Mouse (Mus musculus) hindbrain, embryonic 15.5 days (tissue): ENCODE measurements around the gene Scaf4. TPM values are rescaled to one million over a fixed set of nuclear protein-coding genes. Genes with fewer than 3 reads are reported as not detected.

Source experiments
- ATAC-seq: fragments of 200-750 bp; cut with Nextera tagmentation; 2 replicates; pipeline ENCODE4 v1.8.0; 2017; ENCODE audit warnings: low read depth, moderate number of reproducible peaks, moderate TSS enrichment; ENCODE audit not compliant: low FRiP score
- H3K27ac ChIP-seq: fragments of 300-500 bp; sonication (generic); replicated peaks from 2 replicates; pipeline ENCODE4 v1.5.1; 2015; ENCODE audit warnings: mild to moderate bottlenecking, inconsistent platforms
- H3K27me3 ChIP-seq: fragments of 300-500 bp; sonication (generic); 2 replicates; pipeline ENCODE4 v1.6.1; 2015; ENCODE audit warnings: control low read depth, inconsistent platforms
- H3K36me3 ChIP-seq: fragments of 300-500 bp; sonication (generic); 2 replicates; pipeline ENCODE4 v1.6.1; 2015; ENCODE audit warnings: control low read depth, inconsistent platforms
- H3K4me1 ChIP-seq: fragments of 300-500 bp; sonication (generic); replicated peaks from 2 replicates; pipeline ENCODE4 v1.6.1; 2015; ENCODE audit warnings: control low read depth, inconsistent platforms
- H3K4me2 ChIP-seq: fragments of 300-500 bp; sonication (generic); 2 replicates; pipeline ENCODE4 v1.6.1; 2015; ENCODE audit warnings: moderate library complexity, mild to moderate bottlenecking, inconsistent platforms
- H3K4me3 ChIP-seq: fragments of 300-500 bp; sonication (generic); 2 replicates; pipeline ENCODE4 v1.5.1; 2015; ENCODE audit warnings: mild to moderate bottlenecking, inconsistent platforms
- H3K9ac ChIP-seq: fragments of 300-500 bp; sonication (generic); 2 replicates; pipeline ENCODE4 v1.6.1; 2015; ENCODE audit warnings: inconsistent platforms
- H3K9me3 ChIP-seq: fragments of 300-500 bp; sonication (generic); 2 replicates; pipeline ENCODE4 v1.6.1; 2016; ENCODE audit warnings: control low read depth, inconsistent platforms
- WGBS: fragments of 180-500 bp; shearing (Covaris S2); methylation state at CpG from one replicate; pipeline ENCODE4 v1.1.7; 2015; 5-methylcytosine and 5-hydroxymethylcytosine counted together
- polyA plus RNA-seq: library from polyadenylated mRNA; unstranded; fragments of >200 nt; fragmentation: Nextera tagmentation; extraction: Ambion mirVana; gene quantifications from 2 replicates; pipeline ENCODE4 v1.2.1, GENCODE M21; 2015

Scaf4 gene
- polyA plus RNA-seq, 1 experiment from 2014 or later: 29.2 TPM

DNA sequence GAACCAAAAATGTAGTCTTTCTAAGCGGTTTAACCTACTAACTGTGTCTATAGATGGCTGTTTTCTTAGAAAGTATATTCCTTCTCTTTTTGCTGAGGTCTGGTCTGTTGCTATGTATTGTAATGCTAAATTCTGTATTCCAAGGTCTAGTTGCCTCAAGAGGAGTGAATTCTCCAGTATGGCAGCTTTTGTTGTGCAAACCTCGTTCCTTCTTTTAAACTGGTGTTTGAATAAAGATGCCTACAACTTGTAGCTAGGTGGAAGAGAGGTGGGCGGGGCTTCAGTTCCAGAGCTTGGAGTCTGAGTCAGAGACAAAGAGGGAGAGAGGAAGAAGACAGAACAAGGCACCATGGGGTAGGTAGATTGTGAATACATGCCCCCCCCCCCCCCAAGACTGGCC, 25.5 kb upstream of the Scaf4 start:
- H3K4me1 ChIP-seq: no peaks in the 10 kb centered on the region
- ATAC-seq: no peak
- H3K4me2 ChIP-seq: no peak overlapping the region
- no peaks in the 10 kb centered on the region for H3K9me3 ChIP-seq
- no peak overlapping the region for H3K27ac ChIP-seq
- H3K9ac ChIP-seq: no peak overlapping the region
- no peaks in the 10 kb centered on the region for H3K27me3 ChIP-seq
- 43% methylated on average over 3 of the region's 3 CpGs for WGBS
- no peaks in the 10 kb centered on the region for H3K36me3 ChIP-seq
- H3K4me3 ChIP-seq: no peak overlapping the region

DNA sequence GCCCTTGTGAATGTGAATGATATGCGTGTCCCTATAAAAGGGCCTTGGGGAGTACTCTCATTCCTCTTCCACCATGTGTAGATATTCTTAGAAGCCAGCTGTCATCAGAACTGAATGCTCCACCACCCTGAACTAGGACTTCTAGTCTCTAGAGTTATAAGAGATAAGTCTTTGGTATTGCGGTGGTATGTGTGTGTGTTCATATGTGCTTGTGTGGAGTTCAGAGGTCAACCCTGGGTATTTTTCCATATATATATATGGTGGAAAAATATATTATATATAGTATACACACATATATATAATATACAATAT, 19.6 kb upstream of the Scaf4 start:
- Histone ChIP-seq H3K9me3 (no peaks in the 10 kb centered on the region), H3K4me2 (no peak overlapping the region), H3K4me1 (peaks cover 5% of the 10 kb centered on the region), H3K36me3 (no peaks in the 10 kb centered on the region), H3K9ac (no peak overlapping the region), H3K27ac (no peak overlapping the region), H3K27me3 (no peaks in the 10 kb centered on the region), H3K4me3 (no peak overlapping the region)
- WGBS: 91% methylated on average over 2 of the region's 2 CpGs
- no peak for ATAC-seq

DNA sequence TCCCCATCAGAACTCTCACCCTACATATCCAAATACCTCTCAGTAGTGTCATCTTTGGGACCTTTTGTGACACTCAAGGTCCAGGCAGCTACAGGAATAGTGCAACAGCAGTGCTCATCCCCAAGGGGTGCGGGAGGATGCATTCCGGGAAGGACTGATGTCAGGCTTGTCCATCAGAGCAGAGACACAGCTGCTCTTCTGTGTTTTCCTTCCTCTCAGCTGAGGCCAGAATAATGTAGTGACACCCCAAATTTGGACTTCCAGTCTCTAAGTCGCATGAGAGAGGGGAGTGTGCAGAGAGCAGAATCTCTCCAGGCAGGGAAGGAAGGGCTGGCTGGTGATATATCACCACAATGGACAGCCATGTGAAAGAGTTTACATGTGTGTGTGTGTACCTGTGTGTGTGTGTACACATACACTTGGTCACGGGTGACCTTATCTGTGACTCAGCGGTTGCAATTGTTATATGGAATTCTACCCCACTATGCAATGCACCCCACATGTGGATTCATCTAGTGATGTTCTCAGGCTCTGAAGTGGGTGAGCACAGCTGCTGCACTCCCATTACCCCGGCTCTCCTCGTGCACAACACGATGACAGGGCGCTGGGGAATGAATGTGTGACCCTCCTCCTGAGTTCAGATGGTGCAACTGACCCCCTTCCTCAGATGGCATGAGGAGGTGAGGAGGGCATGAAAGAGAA, 19.1 kb upstream of the Scaf4 start:
- Histone ChIP-seq H3K27ac (no peak overlapping the region), H3K36me3 (no peaks in the 10 kb centered on the region), H3K4me3 (no peak overlapping the region), H3K4me2 (no peak overlapping the region), H3K9ac (no peak overlapping the region), H3K4me1 (peaks cover 10% of the 10 kb centered on the region), H3K27me3 (no peaks in the 10 kb centered on the region), H3K9me3 (no peaks in the 10 kb centered on the region)
- WGBS: 81% methylated on average over 9 of the region's 9 CpGs
- ATAC-seq: no peak

DNA sequence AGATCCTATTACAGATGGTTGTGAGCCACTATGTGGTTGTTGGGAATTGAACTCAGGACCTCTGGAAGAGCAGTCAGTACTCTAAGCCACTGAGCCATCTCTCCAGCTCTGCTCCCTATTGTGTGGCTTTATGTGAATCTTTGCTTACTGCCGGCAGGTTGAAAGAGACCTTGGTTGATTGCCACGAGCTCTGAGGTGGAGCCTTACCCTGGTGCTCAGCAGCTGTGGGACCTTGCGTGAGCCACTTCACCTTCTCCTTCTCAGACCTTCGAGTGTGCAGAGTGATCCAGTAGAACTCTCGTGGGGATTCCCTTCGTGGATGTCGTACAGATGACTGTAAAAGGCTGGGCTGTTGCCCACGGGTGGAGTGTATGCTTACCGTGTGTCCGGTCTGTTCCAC, 17.4 kb upstream of the Scaf4 start:
- Histone ChIP-seq H3K27me3 (no peaks in the 10 kb centered on the region), H3K9ac (no peak overlapping the region), H3K4me3 (no peak overlapping the region), H3K36me3 (no peaks in the 10 kb centered on the region), H3K4me1 (peaks cover 16% of the 10 kb centered on the region), H3K9me3 (no peaks in the 10 kb centered on the region), H3K27ac (no peak overlapping the region), H3K4me2 (no peak overlapping the region)
- ATAC-seq: no peak
- 81% methylated on average over 10 of the region's 10 CpGs for WGBS

DNA sequence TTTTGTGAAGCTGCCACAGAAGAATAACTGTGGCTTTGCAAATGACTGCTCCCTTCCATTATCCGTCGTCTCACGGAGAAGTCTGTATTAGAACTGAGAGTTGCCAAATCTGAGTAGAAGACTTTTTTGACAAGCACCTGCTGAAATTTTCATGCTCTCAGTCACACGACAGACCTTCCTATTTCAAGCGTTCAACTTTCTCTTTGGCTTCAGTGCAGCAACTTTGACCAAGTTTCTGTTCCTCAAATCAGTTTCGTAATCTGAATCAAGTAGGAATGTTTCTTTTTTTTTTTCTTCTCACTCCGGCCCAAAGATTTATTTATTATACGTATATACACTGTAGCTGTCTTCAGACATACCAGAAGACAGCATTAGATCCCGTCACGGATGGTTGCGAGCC, 16.6 kb upstream of the Scaf4 start:
- Histone ChIP-seq H3K27ac (no peak overlapping the region), H3K36me3 (no peaks in the 10 kb centered on the region), H3K9me3 (no peaks in the 10 kb centered on the region), H3K4me1 (peaks cover 16% of the 10 kb centered on the region), H3K9ac (no peak overlapping the region), H3K4me2 (no peak overlapping the region), H3K27me3 (no peaks in the 10 kb centered on the region), H3K4me3 (no peak overlapping the region)
- ATAC-seq: no peak
- 92% methylated on average over 11 of the region's 11 CpGs for WGBS

DNA sequence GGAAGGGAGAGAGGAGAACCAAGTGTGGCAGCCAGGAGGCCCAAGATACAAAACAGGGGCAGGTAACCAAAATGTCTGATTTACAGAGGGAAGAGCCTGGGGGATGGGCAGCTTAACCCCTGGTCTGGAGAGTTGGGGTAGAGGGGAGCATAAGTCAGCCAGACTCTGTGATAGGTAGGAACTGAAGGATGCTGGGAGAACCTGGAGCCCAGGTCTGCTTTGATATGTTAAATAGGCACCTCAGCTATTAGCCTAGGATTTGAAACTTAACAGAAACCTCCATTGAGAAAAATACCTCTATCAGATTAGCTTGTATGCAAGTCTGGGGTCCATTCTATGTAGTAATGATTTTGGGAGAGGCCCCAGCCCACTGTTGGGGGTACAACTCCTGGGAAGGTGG, 15.3 kb upstream of the Scaf4 start:
- H3K27me3 ChIP-seq: no peaks in the 10 kb centered on the region
- no peak; the same call in 1 of the 2 replicates for ATAC-seq
- no peak overlapping the region for H3K4me2 ChIP-seq
- H3K9ac ChIP-seq: no peak overlapping the region
- peaks cover 16% of the 10 kb centered on the region for H3K4me1 ChIP-seq
- no peak overlapping the region for H3K4me3 ChIP-seq
- no peaks in the 10 kb centered on the region for H3K36me3 ChIP-seq
- no peaks in the 10 kb centered on the region for H3K9me3 ChIP-seq
- no peak overlapping the region for H3K27ac ChIP-seq

DNA sequence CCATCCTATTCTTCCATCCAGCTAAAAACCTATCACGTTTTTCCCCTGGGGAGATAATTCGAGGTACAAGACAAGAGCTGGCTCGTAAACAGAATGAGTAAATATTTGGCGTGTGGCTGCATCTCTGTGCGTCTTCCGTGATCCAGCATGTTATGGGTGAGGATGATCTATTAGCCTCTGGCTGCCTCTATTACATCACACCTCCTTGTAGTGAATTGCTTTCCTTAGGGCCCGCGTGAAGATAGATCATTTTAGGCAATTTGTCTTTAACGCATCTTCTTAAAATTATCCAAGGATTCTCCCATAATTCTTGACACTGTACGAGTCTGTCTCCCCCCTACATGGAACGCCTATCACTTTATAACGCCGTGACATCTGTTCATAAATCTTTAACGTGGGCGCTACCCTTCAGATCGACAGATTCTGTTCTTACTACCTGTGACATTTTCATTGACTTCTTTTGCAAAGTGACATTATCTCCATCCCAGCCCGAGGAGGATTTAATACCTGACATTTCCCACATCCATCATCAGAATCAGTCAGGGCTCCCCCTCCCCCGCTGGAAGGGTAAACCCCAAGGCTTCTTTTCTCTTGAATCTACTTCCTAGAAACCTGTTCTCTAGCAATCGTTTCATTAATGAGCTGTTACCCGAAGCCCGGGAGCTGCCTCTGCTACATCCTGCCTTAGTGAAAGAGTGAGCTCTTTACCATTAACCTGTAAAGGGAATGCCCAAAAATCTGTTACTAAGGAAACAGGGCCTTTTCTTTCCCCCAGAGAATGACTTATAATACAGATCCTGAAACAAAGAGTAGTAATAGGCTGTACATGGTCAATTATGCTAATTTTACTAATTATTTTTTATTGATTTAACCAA, 14.4 kb upstream of the Scaf4 start:
- H3K4me1 ChIP-seq: peaks cover 16% of the 10 kb centered on the region
- no peak overlapping the region; the same call in 1 of the 2 replicates for H3K27ac ChIP-seq
- H3K9me3 ChIP-seq: no peaks in the 10 kb centered on the region
- 0 out of 2 replicates have a peak overlapping the region, but pooled peaks have one; percentile 5 for H3K4me3 ChIP-seq
- H3K9ac ChIP-seq: peak overlapping the region; percentile 19; the same call in 1 of the 2 replicates
- no peaks in the 10 kb centered on the region for H3K27me3 ChIP-seq
- H3K36me3 ChIP-seq: no peaks in the 10 kb centered on the region
- ATAC-seq: peak; percentile 47; the same call in 1 of the 2 replicates
- WGBS: 10% methylated on average over 21 of the region's 21 CpGs
- H3K4me2 ChIP-seq: peak overlapping the region; percentile 39

DNA sequence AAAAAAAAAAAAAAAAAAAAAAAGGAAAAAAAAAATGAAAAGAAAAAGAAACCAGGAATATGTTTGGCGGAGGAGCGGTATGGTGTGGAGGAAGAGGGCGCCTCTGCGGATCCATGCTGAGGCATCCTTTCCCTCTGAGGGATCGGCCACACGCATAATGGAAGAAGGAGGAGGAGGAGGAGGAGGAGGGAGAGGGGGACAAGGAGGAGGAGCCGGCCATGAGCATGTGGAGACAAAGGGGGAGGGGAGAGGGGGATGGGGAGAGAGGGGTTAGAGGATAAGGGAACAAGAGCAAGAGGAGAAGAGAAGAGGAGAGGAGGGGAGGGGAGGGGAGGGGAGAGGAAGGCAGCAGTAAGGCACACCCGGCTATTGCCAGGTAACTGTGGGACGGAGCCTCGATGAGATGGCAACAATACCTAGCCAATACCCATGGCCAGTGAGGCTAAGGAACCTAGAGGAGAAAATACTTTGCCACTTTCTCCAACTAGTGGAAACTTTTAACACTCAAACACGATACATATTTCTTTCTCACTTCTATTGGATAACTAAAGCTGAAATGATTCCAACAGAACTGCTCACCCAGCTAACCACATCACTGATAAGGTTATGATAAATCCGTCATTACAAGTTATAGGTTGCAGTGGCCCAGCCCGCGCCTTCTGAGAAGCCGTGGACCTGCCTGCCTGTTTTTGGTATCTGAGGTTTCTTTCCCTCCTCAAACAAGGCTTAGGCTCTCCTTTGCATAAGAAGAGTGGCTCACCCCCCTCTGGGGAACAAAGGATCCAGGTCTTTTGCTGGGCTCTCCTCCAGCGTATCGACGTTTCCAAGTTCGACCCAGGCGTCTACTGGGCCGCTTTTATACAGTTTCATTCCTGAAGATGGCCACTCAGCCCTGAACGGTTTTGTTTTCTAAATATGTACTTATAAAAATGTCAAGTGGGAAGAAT, 13.4 kb upstream of the Scaf4 start:
- Histone ChIP-seq H3K4me2 (peak overlapping the region; percentile 39), H3K4me1 (peaks cover 16% of the 10 kb centered on the region), H3K4me3 (0 out of 2 replicates have a peak overlapping the region, but pooled peaks have one; percentile 5), H3K9ac (peak overlapping the region; percentile 19; the same call in 1 of the 2 replicates), H3K27me3 (no peaks in the 10 kb centered on the region), H3K36me3 (no peaks in the 10 kb centered on the region), H3K9me3 (no peaks in the 10 kb centered on the region), H3K27ac (no peak overlapping the region; the same call in 1 of the 2 replicates)
- 15% methylated on average over 21 of the region's 22 CpGs for whole genome bisulfite sequencing
- no peak for ATAC-seq

DNA sequence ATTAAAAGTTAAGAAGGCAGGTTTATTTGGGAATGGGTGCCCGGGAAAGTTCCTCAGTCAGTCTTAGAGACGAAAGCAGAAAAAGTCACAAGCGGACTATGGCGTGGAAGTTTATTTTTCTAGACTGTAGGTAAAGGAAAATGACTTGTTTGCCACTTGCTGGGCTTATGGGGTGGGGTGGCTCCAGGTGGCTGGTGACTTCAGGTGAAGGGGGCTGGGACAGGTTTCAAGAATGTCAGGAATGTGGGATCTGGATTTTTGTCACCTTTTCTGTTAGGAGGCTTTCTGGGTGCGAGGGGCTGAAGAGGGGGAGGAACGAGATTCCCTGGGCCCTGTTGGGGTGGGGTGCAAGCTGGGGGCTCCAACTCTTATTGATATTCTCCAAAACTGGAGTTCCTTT, 7.4 kb upstream of the Scaf4 start:
- Histone ChIP-seq H3K27me3 (no peaks in the 10 kb centered on the region), H3K27ac (no peak overlapping the region), H3K4me2 (no peak overlapping the region), H3K4me1 (no peaks in the 10 kb centered on the region), H3K9me3 (no peaks in the 10 kb centered on the region), H3K9ac (no peak overlapping the region), H3K36me3 (no peaks in the 10 kb centered on the region), H3K4me3 (no peak overlapping the region)
- 65% methylated on average over 6 of the region's 6 CpGs for WGBS
- ATAC-seq: no peak

DNA sequence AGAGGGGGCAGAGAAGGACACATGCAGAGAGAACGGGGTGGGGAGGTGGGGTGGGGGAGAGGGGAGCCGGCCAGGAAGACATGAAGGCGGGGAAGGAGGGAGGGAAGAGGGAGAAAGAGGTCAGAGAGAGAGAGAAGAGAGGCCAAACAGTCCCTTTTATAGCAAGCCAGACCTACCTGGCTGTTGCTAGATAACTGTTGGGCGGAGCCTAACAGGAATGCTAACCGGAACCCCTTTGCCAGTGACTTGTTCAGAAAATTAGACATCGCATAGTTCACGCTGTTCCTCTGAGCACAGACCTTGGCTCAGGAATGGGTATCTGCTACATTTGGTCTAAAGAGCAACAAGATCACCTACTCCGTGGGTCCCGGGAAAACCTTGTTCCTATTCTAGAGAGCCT, 6.7 kb upstream of the Scaf4 start:
- WGBS: 69% methylated on average over 9 of the region's 9 CpGs
- H3K4me1 ChIP-seq: no peaks in the 10 kb centered on the region
- no peaks in the 10 kb centered on the region for H3K27me3 ChIP-seq
- H3K4me3 ChIP-seq: no peak overlapping the region
- ATAC-seq: no peak
- H3K27ac ChIP-seq: no peak overlapping the region
- no peak overlapping the region for H3K4me2 ChIP-seq
- H3K9ac ChIP-seq: no peak overlapping the region
- H3K36me3 ChIP-seq: no peaks in the 10 kb centered on the region
- no peaks in the 10 kb centered on the region for H3K9me3 ChIP-seq

DNA sequence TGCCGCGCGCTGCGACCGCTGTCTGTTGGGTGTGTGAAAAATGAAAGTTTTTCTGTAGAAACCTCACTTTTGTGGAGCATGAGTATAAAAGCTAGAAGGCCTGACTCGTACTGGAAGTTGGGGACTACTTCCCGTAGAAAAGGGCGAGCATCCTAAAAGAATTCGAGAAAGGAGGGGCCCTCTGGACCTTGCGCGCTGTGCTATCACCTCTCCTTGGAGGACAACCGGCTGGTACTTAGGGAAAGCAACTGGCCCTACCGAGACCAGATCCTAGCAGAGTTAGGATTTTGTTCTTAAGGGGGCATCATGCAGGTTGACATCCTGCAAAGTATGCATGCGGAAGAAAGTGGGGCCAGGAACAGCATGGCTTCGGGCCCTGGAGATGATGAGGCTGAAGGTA, 613 bp upstream of the Scaf4 start:
- no peak for ATAC-seq
- H3K9ac ChIP-seq: peak overlapping the region; percentile 94
- 5% methylated on average over 15 of the region's 15 CpGs for WGBS
- H3K27me3 ChIP-seq: no peaks in the 10 kb centered on the region
- H3K4me1 ChIP-seq: peaks cover 41% of the 10 kb centered on the region
- peak overlapping the region; percentile 94 for H3K4me2 ChIP-seq
- no peaks in the 10 kb centered on the region for H3K36me3 ChIP-seq
- H3K9me3 ChIP-seq: no peaks in the 10 kb centered on the region
- H3K27ac ChIP-seq: peak overlapping the region; percentile 94; the same call in 1 of the 2 replicates
- H3K4me3 ChIP-seq: peak overlapping the region; percentile 99
